Mouse (Mus musculus): ENCODE data around the gene Dazl. TPM values are rescaled to one million over a fixed set of nuclear protein-coding genes. Genes with fewer than 3 reads are reported as not detected.

The Dazl gene
- total and polyA plus RNA-seq, 2 experiments from 2014 or later = 0.42 to 0.48 TPM

- Histone ChIP-seq H3K4me3 (ENCODE audit: low read length) (no peak overlapping the region), H3K27ac (no peak overlapping the region), H3K4me1 (ENCODE audit: insufficient read depth, low read length) (no peaks in the 10 kb centered on the region), H3K36me3 (ENCODE audit: insufficient read depth, low read length) (no peaks in the 10 kb centered on the region), H3K9ac (replicated peaks; ENCODE audit: low read length) (no peak overlapping the region), H3K9me3 (ENCODE audit: low read length) (no peaks in the 10 kb centered on the region), H3K4me2 (ENCODE audit: low read depth, low read length) (no peak overlapping the region), H3K27me3 (ENCODE audit: insufficient read depth, low read length) (0 out of 2 replicates have a peak, but pooled peaks cover 3% of the 10 kb centered on the region)
- ATAC-seq = no peak
- DNase-seq (ENCODE audit: low spot score) = no peak
- 82% methylated on average over 11 of the region's 11 CpGs for WGBS
- TF ChIP-seq CTCF (IDR thresholded peaks at IDR 0.05; ENCODE audit: low read depth) = no peak
These were observed 50.1 kb downstream of the Dazl start for GRCm38 (mm10) chr17:50243326-50243725.

GRCm38 (mm10) chr17:50237818-50238610, 55.4 kb downstream of the Dazl start:
- Histone ChIP-seq H3K4me3 (ENCODE audit: low read length) (no peak overlapping the region), H3K36me3 (ENCODE audit: insufficient read depth, low read length) (no peaks in the 10 kb centered on the region), H3K4me2 (ENCODE audit: low read depth, low read length) (no peak overlapping the region), H3K9me3 (ENCODE audit: low read length) (no peaks in the 10 kb centered on the region), H3K27me3 (ENCODE audit: insufficient read depth, low read length) (0 out of 2 replicates have a peak, but pooled peaks cover 3% of the 10 kb centered on the region), H3K27ac (no peak overlapping the region), H3K9ac (replicated peaks; ENCODE audit: low read length) (no peak overlapping the region), H3K4me1 (ENCODE audit: insufficient read depth, low read length) (peaks cover 5% of the 10 kb centered on the region; the same call in 1 of the 2 replicates)
- ATAC-seq = no peak
- no peak for DNase-seq (ENCODE audit: low spot score)
- WGBS = 60% methylated on average over 11 of the region's 11 CpGs
- no peak for TF ChIP-seq CTCF (IDR thresholded peaks at IDR 0.05; ENCODE audit: low read depth)

GRCm38 (mm10) chr17:50237436-50237709, 56.1 kb downstream of the Dazl start:
- peak overlapping the region; percentile 72; the same call in 1 of the 2 replicates for H3K27ac ChIP-seq
- peak overlapping the region; percentile 23; the same call in 1 of the 2 replicates for H3K4me2 ChIP-seq (ENCODE audit: low read depth, low read length)
- peak; percentile 88 for DNase-seq (ENCODE audit: low spot score)
- no peak overlapping the region for H3K4me3 ChIP-seq (ENCODE audit: low read length)
- WGBS = 4% methylated on average over 8 of the region's 8 CpGs
- peaks cover 5% of the 10 kb centered on the region; the same call in 1 of the 2 replicates for H3K4me1 ChIP-seq (ENCODE audit: insufficient read depth, low read length)
- H3K9me3 ChIP-seq (ENCODE audit: low read length) = no peaks in the 10 kb centered on the region
- 0 out of 2 replicates have a peak, but pooled peaks cover 3% of the 10 kb centered on the region for H3K27me3 ChIP-seq (ENCODE audit: insufficient read depth, low read length)
- no peaks in the 10 kb centered on the region for H3K36me3 ChIP-seq (ENCODE audit: insufficient read depth, low read length)
- TF ChIP-seq CTCF (IDR thresholded peaks at IDR 0.05; ENCODE audit: low read depth) = peak; percentile 97
- H3K9ac ChIP-seq (replicated peaks; ENCODE audit: low read length) = no peak overlapping the region
- ATAC-seq = peak; percentile 85

GRCm38 (mm10) chr17:50236702-50237435, 56.6 kb downstream of the Dazl start:
- Histone ChIP-seq H3K9ac (replicated peaks; ENCODE audit: low read length) (0 out of 2 replicates have a peak overlapping the region, but pooled peaks have one; percentile 6), H3K9me3 (ENCODE audit: low read length) (no peaks in the 10 kb centered on the region), H3K27me3 (ENCODE audit: insufficient read depth, low read length) (0 out of 2 replicates have a peak, but pooled peaks cover 3% of the 10 kb centered on the region), H3K4me3 (ENCODE audit: low read length) (no peak overlapping the region), H3K36me3 (ENCODE audit: insufficient read depth, low read length) (no peaks in the 10 kb centered on the region), H3K4me1 (ENCODE audit: insufficient read depth, low read length) (peaks cover 5% of the 10 kb centered on the region; the same call in 1 of the 2 replicates), H3K4me2 (ENCODE audit: low read depth, low read length) (peak overlapping the region; percentile 23; the same call in 1 of the 2 replicates), H3K27ac (peak overlapping the region; percentile 72)
- WGBS = 11% methylated on average over 9 of the region's 9 CpGs
- ATAC-seq (peak; percentile 86), DNase-seq (ENCODE audit: low spot score) (peak; percentile 79)
- TF ChIP-seq CTCF (IDR thresholded peaks at IDR 0.05; ENCODE audit: low read depth) = no peak

- H3K4me2 ChIP-seq (ENCODE audit: low read depth, low read length) = no peak overlapping the region
- DNase-seq (ENCODE audit: low spot score) (peak; percentile 73), ATAC-seq (peak; percentile 74)
- H3K27ac ChIP-seq = peak overlapping the region; percentile 72; the same call in 1 of the 2 replicates
- no peak overlapping the region for H3K9ac ChIP-seq (replicated peaks; ENCODE audit: low read length)
- H3K9me3 ChIP-seq (ENCODE audit: low read length) = no peaks in the 10 kb centered on the region
- no peak for TF ChIP-seq CTCF (IDR thresholded peaks at IDR 0.05; ENCODE audit: low read depth)
- H3K27me3 ChIP-seq (ENCODE audit: insufficient read depth, low read length) = 0 out of 2 replicates have a peak, but pooled peaks cover 3% of the 10 kb centered on the region
- H3K36me3 ChIP-seq (ENCODE audit: insufficient read depth, low read length) = no peaks in the 10 kb centered on the region
- H3K4me3 ChIP-seq (ENCODE audit: low read length) = no peak overlapping the region
- H3K4me1 ChIP-seq (ENCODE audit: insufficient read depth, low read length) = peaks cover 5% of the 10 kb centered on the region; the same call in 1 of the 2 replicates
- 35% methylated on average over 13 of the region's 13 CpGs for WGBS
These were observed 57.3 kb downstream of the Dazl start for GRCm38 (mm10) chr17:50235943-50236701.

GRCm38 (mm10) chr17:50233956-50234355, 59.5 kb downstream of the Dazl start:
- H3K9me3 ChIP-seq (ENCODE audit: low read length) = no peaks in the 10 kb centered on the region
- H3K4me2 ChIP-seq (ENCODE audit: low read depth, low read length) = no peak overlapping the region
- 77% methylated on average over 5 of the region's 5 CpGs for WGBS
- H3K36me3 ChIP-seq (ENCODE audit: insufficient read depth, low read length) = no peaks in the 10 kb centered on the region
- ATAC-seq (no peak), DNase-seq (ENCODE audit: low spot score) (no peak)
- H3K4me3 ChIP-seq (ENCODE audit: low read length) = no peak overlapping the region
- no peak overlapping the region for H3K27ac ChIP-seq
- H3K27me3 ChIP-seq (ENCODE audit: insufficient read depth, low read length) = 0 out of 2 replicates have a peak, but pooled peaks cover 3% of the 10 kb centered on the region
- TF ChIP-seq CTCF (IDR thresholded peaks at IDR 0.05; ENCODE audit: low read depth) = no peak
- H3K9ac ChIP-seq (replicated peaks; ENCODE audit: low read length) = no peak overlapping the region
- H3K4me1 ChIP-seq (ENCODE audit: insufficient read depth, low read length) = peaks cover 5% of the 10 kb centered on the region; the same call in 1 of the 2 replicates
